In the genomic region with DNA sequence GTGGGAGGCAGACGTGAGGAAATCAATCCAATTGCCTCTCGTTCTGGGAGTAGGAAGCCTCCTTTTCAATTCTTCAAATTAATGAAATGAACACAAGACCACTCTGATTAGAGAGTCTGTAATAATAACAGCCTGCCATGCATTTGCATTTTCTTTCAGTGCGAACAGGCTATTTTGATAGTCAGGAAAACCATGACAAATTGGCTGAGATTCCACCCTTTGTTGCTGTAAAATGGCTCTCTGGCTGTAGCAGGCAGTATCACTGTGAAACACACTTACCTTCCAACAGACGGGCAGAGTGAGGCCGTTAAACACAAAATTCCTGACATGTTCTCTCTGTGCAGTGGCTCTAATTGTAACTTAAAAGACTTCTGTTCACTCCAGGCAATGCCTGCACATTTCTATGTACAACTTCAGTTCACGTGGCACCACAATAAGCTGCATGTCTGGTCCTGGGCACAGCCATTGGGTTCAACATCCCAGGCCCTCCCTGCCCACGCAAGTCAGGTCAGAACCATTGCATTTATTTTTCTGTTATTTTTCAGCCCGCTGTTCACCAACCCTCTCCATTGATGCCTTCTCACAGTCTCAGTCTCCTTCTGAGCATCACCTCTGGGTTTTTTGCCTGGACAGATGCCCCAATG, we compare ENCODE assay signal across 16 mouse cellular contexts.
DNase-seq lines count a peak whose midpoint lies in the region; ATAC-seq and TF ChIP-seq lines count a peak whose summit lies in the region.
"Had no signal": no experiment of that assay in that cellular context is flagged by ENCODE, and none has a peak within 500 bp of the region (broad histone marks: within the 10 kb centered on the region; RNA-seq: fewer than 3 reads in every experiment).

No protein-coding gene starts in this region.

- TF ChIP-seq CTCF in layer of hippocampus, adult 2 months (conservative IDR thresholded peaks at IDR 0.05): no peak
- TF ChIP-seq CTCF in forebrain, postnatal 0 days (IDR thresholded peaks at IDR 0.05; ENCODE audit: low read depth): no peak

- H3K9me3 ChIP-seq in forebrain, postnatal 0 days (ENCODE audit: low read length): no peaks in the 10 kb centered on the region
- H3K9me3 ChIP-seq in liver, embryonic 12.5 days (replicated peaks): no peaks in the 10 kb centered on the region
- H3K9me3 ChIP-seq: embryonic facial prominence, embryonic 12.5 days had no signal

- H3K4me3 ChIP-seq in layer of hippocampus, adult 2 months: no peak overlapping the region
- H3K4me3 ChIP-seq in forebrain, postnatal 0 days (ENCODE audit: low read depth, low read length): no peak overlapping the region
- no peak overlapping the region for H3K4me3 ChIP-seq in liver, embryonic 12.5 days
- H3K4me3 ChIP-seq: embryonic facial prominence, embryonic 12.5 days; heart, embryonic 12.5 days had no signal

- DNase-seq in layer of hippocampus, adult 2 months (ENCODE audit: low spot score in 2 of 2): peak in 1 of 2 experiments; percentile 18
- no peak for DNase-seq in layer of hippocampus, postnatal 25 days (ENCODE audit: extremely low spot score in 1 of 2, low spot score in 1 of 2)
- DNase-seq in forebrain, postnatal 0 days: peak; percentile 66
- peak; percentile 16 to 54 for DNase-seq in layer of hippocampus, postnatal 14 days (ENCODE audit: low spot score in 2 of 2)
- no peak for DNase-seq in thymus, postnatal 4 days
- no peak for DNase-seq in adrenal gland, adult 2 months
- DNase-seq: cerebellum, adult 9-10 months; gastrocnemius, postnatal 25 days; heart, postnatal 4 days; kidney, adult 2 months; kidney, postnatal 4 days had no signal

- WGBS in forebrain, postnatal 0 days: 23% methylated on average over 8 of the region's 8 CpGs
- WGBS in liver, embryonic 12.5 days (ENCODE audit: insufficient replicate concordance): 59% methylated on average over 8 of the region's 8 CpGs

- no peaks in the 10 kb centered on the region for H3K27me3 ChIP-seq in forebrain, postnatal 0 days (ENCODE audit: insufficient read depth, low read length)
- H3K27me3 ChIP-seq in liver, embryonic 12.5 days (replicated peaks): no peaks in the 10 kb centered on the region
- H3K27me3 ChIP-seq: embryonic facial prominence, embryonic 12.5 days; heart, embryonic 12.5 days had no signal

- H3K27ac ChIP-seq in layer of hippocampus, adult 2 months: peak overlapping the region; percentile 61
- H3K27ac ChIP-seq in forebrain, postnatal 0 days (ENCODE audit: low read depth, low read length): peak overlapping the region; percentile 36; the same call in 1 of the 2 replicates
- no peak overlapping the region for H3K27ac ChIP-seq in liver, embryonic 12.5 days
- H3K27ac ChIP-seq: embryonic facial prominence, embryonic 12.5 days had no signal

- peak; percentile 83 for ATAC-seq in forebrain, postnatal 0 days
- ATAC-seq in liver, embryonic 12.5 days: no peak

- no peak overlapping the region for H3K4me2 ChIP-seq in forebrain, postnatal 0 days (ENCODE audit: low read depth)
- no peak overlapping the region for H3K4me2 ChIP-seq in liver, embryonic 12.5 days
- H3K4me2 ChIP-seq: embryonic facial prominence, embryonic 12.5 days; heart, embryonic 12.5 days; liver, embryonic 11.5 days had no signal

- no peak overlapping the region for H3K9ac ChIP-seq in forebrain, postnatal 0 days
- H3K9ac ChIP-seq in liver, embryonic 12.5 days: no peak overlapping the region
- H3K9ac ChIP-seq: embryonic facial prominence, embryonic 12.5 days; heart, embryonic 12.5 days had no signal

- H3K4me1 ChIP-seq in forebrain, postnatal 0 days (ENCODE audit: insufficient read depth): no peaks in the 10 kb centered on the region
- H3K4me1 ChIP-seq in liver, embryonic 12.5 days: no peaks in the 10 kb centered on the region
- H3K4me1 ChIP-seq: embryonic facial prominence, embryonic 12.5 days; heart, embryonic 12.5 days had no signal

- no peaks in the 10 kb centered on the region for H3K36me3 ChIP-seq in forebrain, postnatal 0 days (ENCODE audit: insufficient read depth)
- H3K36me3 ChIP-seq in liver, embryonic 12.5 days: no peaks in the 10 kb centered on the region
- H3K36me3 ChIP-seq: embryonic facial prominence, embryonic 12.5 days; G1E; heart, embryonic 12.5 days had no signal

Comparison
In these comparisons a context has a peak if more than half of its experiments do, and no peak if none do; other contexts are left out.
1. DNase-seq: peak in forebrain, postnatal 0 days (single experiment) and layer of hippocampus, postnatal 14 days (2 of 2); none in layer of hippocampus, postnatal 25 days (0 of 2), thymus, postnatal 4 days (single experiment) and adrenal gland, adult 2 months (single experiment).